Mouse (Mus musculus): ENCODE data around the gene Zfp352. TPM values are rescaled to one million over a fixed set of nuclear protein-coding genes. Genes with fewer than 3 reads are reported as not detected.

The Zfp352 gene
- polyA plus RNA-seq (2015; fragmentation: Nextera tagmentation; extraction: Ambion mirVana), result not detected in 2 replicates

GRCm38 (mm10) chr4:90218520-90218919 lies at the start of gene Zfp352:
Gene Zfp352, plus strand, starts transcription at chr4:90218820.

